Mouse (Mus musculus): ENCODE measurements at regions not wholly inside any gene's neighbourhood (a gene's known extent, or its start where the extent isn't known, plus 50 kb on each side); places are given as distances from the start of the nearest gene placed in this dataset.

- H3K9me3 ChIP-seq (ENCODE audit: control insufficient read depth, low read length): no peaks in the 10 kb centered on the region
- WGBS (ENCODE audit: insufficient replicate concordance): 71% methylated on average over 7 of the region's 7 CpGs
- DNase-seq (ENCODE audit: low read depth in 3 of 3, low spot score in 3 of 3) (no peak), ATAC-seq (ENCODE audit: insufficient read depth) (no peak)
- no peaks in the 10 kb centered on the region for H3K27me3 ChIP-seq (ENCODE audit: control insufficient read depth, insufficient read depth, low read length)
- H3K9ac ChIP-seq (replicated peaks): no peak overlapping the region
- no peak overlapping the region for H3K27ac ChIP-seq
- H3K36me3 ChIP-seq (replicated peaks; ENCODE audit: control insufficient read depth, insufficient read depth, low read depth): no peaks in the 10 kb centered on the region
- TF ChIP-seq CTCF (IDR thresholded peaks at IDR 0.05; ENCODE audit: low read depth): no peak
- TF ChIP-seq EP300 (IDR thresholded peaks at IDR 0.05; ENCODE audit: low read depth): no peak
- no peak overlapping the region for H3K4me3 ChIP-seq (ENCODE audit: insufficient read depth in 1 of 2, low read depth in 2 of 2, low read length in 2 of 2)
- no peaks in the 10 kb centered on the region for H3K4me1 ChIP-seq (replicated peaks; ENCODE audit: control insufficient read depth in 2 of 2, insufficient read depth in 2 of 2, low read length in 1 of 2)
- no peak overlapping the region for H3K4me2 ChIP-seq (ENCODE audit: low read depth)
Observed at GRCm38 (mm10) chr4:47870010-47870637, 174.8 kb upstream of the Nr4a3 start.

DNA sequence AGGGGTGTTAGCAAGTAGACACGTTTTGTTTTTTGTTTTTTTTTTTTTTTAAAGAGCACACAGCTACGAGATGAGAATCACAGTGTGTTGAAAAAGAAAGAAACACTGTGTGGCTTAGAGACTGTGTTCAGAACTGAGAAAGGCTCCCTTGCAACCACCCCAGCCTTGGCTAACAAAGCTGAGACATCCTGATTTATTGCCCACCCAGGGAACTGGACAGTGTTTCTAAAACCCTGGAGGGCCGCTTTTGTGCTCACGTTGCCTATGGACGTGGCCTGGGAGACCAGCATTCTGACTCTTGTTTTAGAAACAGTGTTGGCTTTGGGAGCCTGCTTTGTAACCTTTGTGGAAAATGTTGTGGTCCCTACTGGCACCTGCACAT is 174.3 kb upstream of the Nr4a3 start:
- WGBS (ENCODE audit: insufficient replicate concordance): 52% methylated on average over 5 of the region's 5 CpGs
- Histone ChIP-seq H3K27ac (no peak overlapping the region), H3K9ac (replicated peaks) (no peak overlapping the region), H3K4me2 (ENCODE audit: low read depth) (no peak overlapping the region), H3K27me3 (ENCODE audit: control insufficient read depth, insufficient read depth, low read length) (no peaks in the 10 kb centered on the region), H3K36me3 (replicated peaks; ENCODE audit: control insufficient read depth, insufficient read depth, low read depth) (no peaks in the 10 kb centered on the region), H3K4me3 (ENCODE audit: insufficient read depth in 1 of 2, low read depth in 2 of 2, low read length in 2 of 2) (no peak overlapping the region), H3K4me1 (replicated peaks; ENCODE audit: control insufficient read depth in 2 of 2, insufficient read depth in 2 of 2, low read length in 1 of 2) (no peaks in the 10 kb centered on the region), H3K9me3 (ENCODE audit: control insufficient read depth, low read length) (no peaks in the 10 kb centered on the region)
- ATAC-seq (ENCODE audit: insufficient read depth): no peak
- DNase-seq (ENCODE audit: low read depth in 3 of 3, low spot score in 3 of 3): no peak
- TF ChIP-seq EP300 (IDR thresholded peaks at IDR 0.05; ENCODE audit: low read depth) (no peak), CTCF (IDR thresholded peaks at IDR 0.05; ENCODE audit: low read depth) (no peak)

GRCm38 (mm10) chr4:47881560-47881959 is 163.4 kb upstream of the Nr4a3 start:
- no peaks in the 10 kb centered on the region for H3K4me1 ChIP-seq (replicated peaks; ENCODE audit: control insufficient read depth in 2 of 2, insufficient read depth in 2 of 2, low read length in 1 of 2)
- H3K9ac ChIP-seq (replicated peaks): no peak overlapping the region
- TF ChIP-seq EP300 (IDR thresholded peaks at IDR 0.05; ENCODE audit: low read depth): no peak
- no peak for TF ChIP-seq CTCF (IDR thresholded peaks at IDR 0.05; ENCODE audit: low read depth)
- H3K27me3 ChIP-seq (ENCODE audit: control insufficient read depth, insufficient read depth, low read length): no peaks in the 10 kb centered on the region
- H3K9me3 ChIP-seq (ENCODE audit: control insufficient read depth, low read length): no peaks in the 10 kb centered on the region
- no peak for ATAC-seq (ENCODE audit: insufficient read depth)
- WGBS (ENCODE audit: insufficient replicate concordance): 56% methylated on average over 9 of the region's 9 CpGs
- no peak for DNase-seq (ENCODE audit: low read depth in 3 of 3, low spot score in 3 of 3)
- no peak overlapping the region for H3K4me3 ChIP-seq (ENCODE audit: insufficient read depth in 1 of 2, low read depth in 2 of 2, low read length in 2 of 2)
- H3K27ac ChIP-seq: no peak overlapping the region
- no peaks in the 10 kb centered on the region for H3K36me3 ChIP-seq (replicated peaks; ENCODE audit: control insufficient read depth, insufficient read depth, low read depth)
- H3K4me2 ChIP-seq (ENCODE audit: low read depth): no peak overlapping the region

GRCm38 (mm10) chr4:47882076-47882475 is 162.9 kb upstream of the Nr4a3 start:
- Histone ChIP-seq H3K36me3 (replicated peaks; ENCODE audit: control insufficient read depth, insufficient read depth, low read depth) (no peaks in the 10 kb centered on the region), H3K9me3 (ENCODE audit: control insufficient read depth, low read length) (no peaks in the 10 kb centered on the region), H3K4me1 (replicated peaks; ENCODE audit: control insufficient read depth in 2 of 2, insufficient read depth in 2 of 2, low read length in 1 of 2) (no peaks in the 10 kb centered on the region), H3K4me2 (ENCODE audit: low read depth) (no peak overlapping the region), H3K9ac (replicated peaks) (no peak overlapping the region), H3K4me3 (ENCODE audit: insufficient read depth in 1 of 2, low read depth in 2 of 2, low read length in 2 of 2) (no peak overlapping the region), H3K27me3 (ENCODE audit: control insufficient read depth, insufficient read depth, low read length) (no peaks in the 10 kb centered on the region), H3K27ac (no peak overlapping the region)
- 69% methylated on average over 10 of the region's 10 CpGs for WGBS (ENCODE audit: insufficient replicate concordance)
- TF ChIP-seq CTCF (IDR thresholded peaks at IDR 0.05; ENCODE audit: low read depth) (no peak), EP300 (IDR thresholded peaks at IDR 0.05; ENCODE audit: low read depth) (no peak)
- ATAC-seq (ENCODE audit: insufficient read depth) (no peak), DNase-seq (ENCODE audit: low read depth in 3 of 3, low spot score in 3 of 3) (no peak)

DNA sequence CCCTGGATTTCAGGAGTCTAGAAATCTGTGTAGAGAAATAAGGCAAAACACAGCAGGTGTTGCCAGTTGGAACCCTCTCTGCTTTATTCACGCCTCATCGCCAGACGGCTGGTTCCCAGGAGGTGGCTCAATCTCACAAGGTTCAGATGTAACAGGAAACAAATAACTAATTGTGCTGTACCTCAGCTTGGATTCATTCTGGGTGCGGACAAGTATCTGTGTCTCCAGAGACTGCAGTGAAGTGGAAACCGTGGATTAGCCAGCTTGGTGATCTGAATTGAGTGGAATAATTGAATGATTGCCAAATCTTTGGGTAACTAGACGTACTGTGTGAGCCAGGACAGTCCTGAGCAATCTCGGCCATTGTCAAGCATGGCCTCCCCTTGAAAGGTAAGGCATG is 145.4 kb upstream of the Nr4a3 start:
- Histone ChIP-seq H3K36me3 (replicated peaks; ENCODE audit: control insufficient read depth, insufficient read depth, low read depth) (no peaks in the 10 kb centered on the region), H3K9ac (replicated peaks) (no peak overlapping the region), H3K9me3 (ENCODE audit: control insufficient read depth, low read length) (no peaks in the 10 kb centered on the region), H3K27me3 (ENCODE audit: control insufficient read depth, insufficient read depth, low read length) (no peaks in the 10 kb centered on the region), H3K4me1 (replicated peaks; ENCODE audit: control insufficient read depth in 2 of 2, insufficient read depth in 2 of 2, low read length in 1 of 2) (no peaks in the 10 kb centered on the region), H3K4me3 (ENCODE audit: insufficient read depth in 1 of 2, low read depth in 2 of 2, low read length in 2 of 2) (no peak overlapping the region), H3K4me2 (ENCODE audit: low read depth) (no peak overlapping the region), H3K27ac (no peak overlapping the region)
- ATAC-seq (ENCODE audit: insufficient read depth) (no peak), DNase-seq (ENCODE audit: low read depth in 3 of 3, low spot score in 3 of 3) (no peak)
- WGBS (ENCODE audit: insufficient replicate concordance): 64% methylated on average over 7 of the region's 7 CpGs
- no peak for TF ChIP-seq EP300 (IDR thresholded peaks at IDR 0.05; ENCODE audit: low read depth)
- TF ChIP-seq CTCF (IDR thresholded peaks at IDR 0.05; ENCODE audit: low read depth): no peak
